Mouse (Mus musculus) neural tube, embryonic 13.5 days (tissue): ENCODE data around the gene Tap2. TPM values are rescaled to one million over a fixed set of nuclear protein-coding genes. Genes with fewer than 3 reads are reported as not detected.
"Not testable (repeated sequence)": the region's sequence is repeated elsewhere in the genome, so short reads cannot be mapped to it uniquely, and the experiment has no call there.

Experiments
- ATAC-seq: fragments of 200-750 bp; cut with Nextera tagmentation; 2 replicates; pipeline ENCODE4 v1.8.0; 2017; ENCODE audit warnings: low read depth, mild to moderate bottlenecking, moderate TSS enrichment, moderate library complexity
- H3K27ac ChIP-seq: fragments of 300-500 bp; sonication (generic); replicated peaks from 2 replicates; pipeline ENCODE4 v1.5.1; 2015; ENCODE audit warnings: moderate library complexity, mild to moderate bottlenecking, inconsistent platforms
- H3K27me3 ChIP-seq: fragments of 300-500 bp; sonication (generic); 2 replicates; pipeline ENCODE4 v1.6.1; 2015; ENCODE audit warnings: mild to moderate bottlenecking, inconsistent platforms
- H3K36me3 ChIP-seq: fragments of 300-500 bp; sonication (generic); 2 replicates; pipeline ENCODE4 v1.6.1; 2015; ENCODE audit warnings: mild to moderate bottlenecking, inconsistent platforms
- H3K4me1 ChIP-seq: fragments of 300-500 bp; sonication (generic); replicated peaks from 2 replicates; pipeline ENCODE4 v1.6.1; 2015; ENCODE audit warnings: inconsistent platforms
- H3K4me2 ChIP-seq: fragments of 300-500 bp; sonication (generic); 2 replicates; pipeline ENCODE4 v1.6.1; 2015; ENCODE audit warnings: inconsistent platforms, mild to moderate bottlenecking, moderate library complexity
- H3K4me3 ChIP-seq: fragments of 300-500 bp; sonication (generic); 2 replicates; pipeline ENCODE4 v1.5.1; 2015; ENCODE audit warnings: mild to moderate bottlenecking, inconsistent platforms
- H3K9ac ChIP-seq: fragments of 300-500 bp; sonication (generic); 2 replicates; pipeline ENCODE4 v1.6.1; 2015; ENCODE audit warnings: moderate library complexity, mild to moderate bottlenecking, inconsistent platforms
- H3K9me3 ChIP-seq: fragments of 300-500 bp; sonication (generic); 2 replicates; pipeline ENCODE4 v1.6.1; 2016; ENCODE audit warnings: inconsistent platforms
- WGBS: fragments of 180-500 bp; shearing (Covaris S2); methylation state at CpG from one replicate; pipeline ENCODE4 v1.1.7; 2015; 5-methylcytosine and 5-hydroxymethylcytosine counted together
- polyA plus RNA-seq: library from polyadenylated mRNA; unstranded; fragments of >200 nt; fragmentation: Nextera tagmentation; extraction: Ambion mirVana; gene quantifications from 2 replicates; pipeline ENCODE4 v1.2.1, GENCODE M21; 2015

Tap2 gene
- polyA plus RNA-seq, 1 experiment from 2014 or later = 1.5 TPM

- WGBS = 80% methylated on average over 11 of the region's 11 CpGs
Observed at GRCm38 (mm10) chr17:34218675-34219074, 15.3 kb downstream of the Tap2 start.

GRCm38 (mm10) chr17:34219096-34219495 lies 15.8 kb downstream of the Tap2 start:
- peaks cover 19% of the 10 kb centered on the region for H3K27me3 ChIP-seq
- not testable (repeated sequence) for H3K9me3 ChIP-seq, ATAC-seq, H3K36me3 ChIP-seq, H3K4me3 ChIP-seq, H3K27ac ChIP-seq, H3K4me2 ChIP-seq, H3K4me1 ChIP-seq, H3K9ac ChIP-seq
- 88% methylated on average over 9 of the region's 11 CpGs for WGBS

More at GRCm38 (mm10) chr17:34218675-34219074, 15.3 kb downstream of the Tap2 start:
- Histone ChIP-seq H3K27me3 (peaks cover 23% of the 10 kb centered on the region), H3K27ac (no peak overlapping the region), H3K9me3 (no peaks in the 10 kb centered on the region; the same call in 1 of the 2 replicates), H3K4me3 (no peak overlapping the region), H3K9ac (no peak overlapping the region), H3K4me2 (no peak overlapping the region), H3K4me1 (no peaks in the 10 kb centered on the region), H3K36me3 (no peaks in the 10 kb centered on the region)
- no peak for ATAC-seq

GRCm38 (mm10) chr17:34219801-34220200 lies 16.5 kb downstream of the Tap2 start:
- WGBS = 91% methylated on average over 3 of the region's 7 CpGs
- H3K36me3 ChIP-seq, H3K27ac ChIP-seq, H3K9ac ChIP-seq, H3K4me2 ChIP-seq, H3K9me3 ChIP-seq, H3K4me1 ChIP-seq, ATAC-seq, H3K4me3 ChIP-seq: not testable (repeated sequence)
- peaks cover 12% of the 10 kb centered on the region for H3K27me3 ChIP-seq

- not testable (repeated sequence) for H3K27me3 ChIP-seq, H3K36me3 ChIP-seq, H3K27ac ChIP-seq, H3K4me2 ChIP-seq, H3K4me1 ChIP-seq, H3K9ac ChIP-seq, H3K9me3 ChIP-seq, H3K4me3 ChIP-seq, ATAC-seq
- WGBS = 96% methylated on average over 7 of the region's 16 CpGs
Observed at GRCm38 (mm10) chr17:34220401-34220800, 17.1 kb downstream of the Tap2 start.

GRCm38 (mm10) chr17:34224816-34225215 lies 21.5 kb downstream of the Tap2 start:
- no peak for ATAC-seq

GRCm38 (mm10) chr17:34225426-34225825 lies 22.1 kb downstream of the Tap2 start:
- no peak overlapping the region for H3K4me3 ChIP-seq
- no peak overlapping the region for H3K9ac ChIP-seq
- 94% methylated on average over 8 of the region's 8 CpGs for WGBS
- no peak overlapping the region for H3K27ac ChIP-seq
- H3K4me2 ChIP-seq = no peak overlapping the region
- no peak for ATAC-seq
- H3K9me3 ChIP-seq = no peaks in the 10 kb centered on the region; the same call in 1 of the 2 replicates
- H3K4me1 ChIP-seq = no peaks in the 10 kb centered on the region
- H3K36me3 ChIP-seq = no peaks in the 10 kb centered on the region
- H3K27me3 ChIP-seq = no peaks in the 10 kb centered on the region

More at GRCm38 (mm10) chr17:34224816-34225215, 21.5 kb downstream of the Tap2 start:
- Histone ChIP-seq H3K9ac (no peak overlapping the region), H3K4me3 (no peak overlapping the region), H3K4me1 (no peaks in the 10 kb centered on the region), H3K36me3 (no peaks in the 10 kb centered on the region), H3K9me3 (no peaks in the 10 kb centered on the region; the same call in 1 of the 2 replicates), H3K27me3 (no peaks in the 10 kb centered on the region), H3K27ac (no peak overlapping the region), H3K4me2 (no peak overlapping the region)
- WGBS = 93% methylated on average over 3 of the region's 3 CpGs

GRCm38 (mm10) chr17:34225911-34226310 lies 22.6 kb downstream of the Tap2 start:
- not testable (repeated sequence) for H3K4me2 ChIP-seq, H3K9ac ChIP-seq, H3K9me3 ChIP-seq, H3K4me1 ChIP-seq, ATAC-seq, H3K36me3 ChIP-seq, H3K27me3 ChIP-seq, H3K27ac ChIP-seq, H3K4me3 ChIP-seq
- 98% methylated on average over 14 of the region's 23 CpGs for whole genome bisulfite sequencing

GRCm38 (mm10) chr17:34230971-34231370 lies 27.6 kb downstream of the Tap2 start:
- H3K4me2 ChIP-seq, H3K27ac ChIP-seq, ATAC-seq, H3K4me1 ChIP-seq, H3K9me3 ChIP-seq, H3K4me3 ChIP-seq, H3K27me3 ChIP-seq, H3K36me3 ChIP-seq, H3K9ac ChIP-seq: not testable (repeated sequence)
- 95% methylated on average over 9 of the region's 9 CpGs for WGBS

- H3K9ac ChIP-seq, H3K4me1 ChIP-seq, H3K27ac ChIP-seq, H3K9me3 ChIP-seq, H3K4me2 ChIP-seq, H3K4me3 ChIP-seq, ATAC-seq, H3K36me3 ChIP-seq, H3K27me3 ChIP-seq: not testable (repeated sequence)
- 86% methylated on average over 5 of the region's 7 CpGs for WGBS
Observed at GRCm38 (mm10) chr17:34232021-34232420, 28.7 kb downstream of the Tap2 start.

- no peaks in the 10 kb centered on the region for H3K4me1 ChIP-seq
- H3K27ac ChIP-seq = no peak overlapping the region
- H3K4me2 ChIP-seq = no peak overlapping the region
- H3K27me3 ChIP-seq = no peaks in the 10 kb centered on the region
- no peak overlapping the region for H3K4me3 ChIP-seq
- H3K9ac ChIP-seq = no peak overlapping the region
- no peak for ATAC-seq
- no peaks in the 10 kb centered on the region for H3K36me3 ChIP-seq
- WGBS = 62% methylated on average over 9 of the region's 9 CpGs
- H3K9me3 ChIP-seq = no peaks in the 10 kb centered on the region
Observed at GRCm38 (mm10) chr17:34234926-34235325, 31.6 kb downstream of the Tap2 start.

GRCm38 (mm10) chr17:34236691-34237090 lies 33.4 kb downstream of the Tap2 start:
- Histone ChIP-seq H3K4me3 (no peak overlapping the region), H3K9me3 (no peaks in the 10 kb centered on the region), H3K27me3 (no peaks in the 10 kb centered on the region), H3K27ac (no peak overlapping the region), H3K4me2 (no peak overlapping the region), H3K9ac (no peak overlapping the region), H3K36me3 (no peaks in the 10 kb centered on the region), H3K4me1 (no peaks in the 10 kb centered on the region)
- 86% methylated on average over 5 of the region's 5 CpGs for whole genome bisulfite sequencing
- no peak for ATAC-seq

GRCm38 (mm10) chr17:34237741-34238140 lies 34.4 kb downstream of the Tap2 start:
- 84% methylated on average over 3 of the region's 3 CpGs for WGBS
- H3K36me3 ChIP-seq = no peaks in the 10 kb centered on the region
- no peak overlapping the region for H3K4me3 ChIP-seq
- H3K27ac ChIP-seq = no peak overlapping the region
- H3K4me1 ChIP-seq = no peaks in the 10 kb centered on the region
- H3K9ac ChIP-seq = no peak overlapping the region
- no peak overlapping the region for H3K4me2 ChIP-seq
- no peaks in the 10 kb centered on the region for H3K9me3 ChIP-seq
- no peaks in the 10 kb centered on the region for H3K27me3 ChIP-seq
- no peak for ATAC-seq

GRCm38 (mm10) chr17:34238706-34239105 lies 35.4 kb downstream of the Tap2 start, which contains the start of gene H2-Ob:
Gene H2-Ob, plus strand, starts transcription at chr17:34238903.
- Histone ChIP-seq H3K4me2 (no peak within 1 kb of the TSS), H3K4me3 (no peak within 1 kb of the TSS), H3K9me3 (no peaks in the 10 kb centered on the region), H3K27me3 (no peaks in the 10 kb centered on the region), H3K9ac (no peak within 1 kb of the TSS), H3K4me1 (no peaks in the 10 kb centered on the region), H3K27ac (no peak within 1 kb of the TSS), H3K36me3 (no peaks in the 10 kb centered on the region)
- WGBS = 68% methylated on average over 3 of the region's 3 CpGs
- ATAC-seq = no peak
